Mouse (Mus musculus) spleen, adult 18-20 months (tissue): ENCODE data around the gene Prox2.

Experiments
- DNase-seq, 2 experiments: peaks; one replicate each; pipeline ENCODE4 v3.0.0; 2022; ENCODE audit warnings: mixed read lengths in 2 of 2

The Prox2 gene

DNA sequence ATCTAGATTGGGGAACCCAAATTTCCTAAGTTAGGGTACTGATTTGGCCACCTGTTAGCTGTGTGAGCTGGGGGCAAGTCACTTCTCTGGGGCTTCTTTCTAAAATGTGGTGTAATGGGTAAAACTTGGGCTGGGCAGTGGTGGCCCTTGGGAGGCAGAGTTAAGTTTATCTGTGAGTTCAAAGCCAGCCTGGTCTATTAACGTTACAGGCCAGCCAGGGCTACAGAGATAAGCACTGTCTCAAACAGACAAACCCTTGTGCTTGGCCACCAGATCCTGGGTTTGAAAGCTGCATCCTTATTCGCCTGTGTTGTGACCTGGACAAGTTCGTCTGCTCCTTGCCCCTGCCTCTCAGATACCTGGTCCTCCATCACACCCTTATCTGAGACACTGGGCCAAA is 19.4 kb downstream of the Prox2 start:
- no peak for DNase-seq

DNA sequence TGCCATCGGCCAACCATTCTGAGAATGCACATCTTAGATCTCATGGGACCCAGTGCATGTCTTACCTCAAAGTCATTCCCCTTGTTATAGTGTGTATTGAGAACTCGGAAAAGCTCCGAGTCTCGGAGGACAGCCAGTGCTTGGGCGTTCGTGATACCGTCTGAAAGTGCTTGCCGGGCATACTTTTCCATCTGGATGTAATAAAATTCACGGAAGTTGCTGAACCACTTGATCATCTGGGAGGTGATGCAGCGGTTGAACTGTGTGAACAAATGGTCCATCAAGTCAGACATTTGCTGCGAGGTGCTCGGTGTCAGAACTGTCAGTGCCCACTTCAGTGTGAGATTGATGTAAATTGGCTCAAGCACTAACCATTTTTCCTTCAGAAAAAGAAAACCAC is 22.7 kb downstream of the Prox2 start:
- DNase-seq = no peak

DNA sequence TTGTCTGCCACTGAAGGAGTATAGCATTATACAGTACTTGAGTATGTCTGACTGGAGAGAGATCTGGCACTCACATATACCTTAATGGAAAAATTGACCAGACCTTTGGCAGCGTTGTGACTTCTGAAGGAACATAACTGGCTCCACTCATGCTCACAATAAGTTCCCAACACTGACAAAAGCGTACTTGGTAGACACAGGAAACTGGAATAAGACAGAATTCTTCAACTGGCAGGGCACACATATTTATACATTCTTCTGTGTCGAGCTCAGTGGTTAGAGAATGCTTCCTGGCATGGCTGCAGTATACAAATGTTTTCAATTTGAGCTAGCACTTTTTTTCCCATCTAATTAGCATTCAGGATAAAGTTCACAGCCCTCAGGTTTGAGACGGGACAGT is 25.6 kb downstream of the Prox2 start:
- no peak for DNase-seq

DNA sequence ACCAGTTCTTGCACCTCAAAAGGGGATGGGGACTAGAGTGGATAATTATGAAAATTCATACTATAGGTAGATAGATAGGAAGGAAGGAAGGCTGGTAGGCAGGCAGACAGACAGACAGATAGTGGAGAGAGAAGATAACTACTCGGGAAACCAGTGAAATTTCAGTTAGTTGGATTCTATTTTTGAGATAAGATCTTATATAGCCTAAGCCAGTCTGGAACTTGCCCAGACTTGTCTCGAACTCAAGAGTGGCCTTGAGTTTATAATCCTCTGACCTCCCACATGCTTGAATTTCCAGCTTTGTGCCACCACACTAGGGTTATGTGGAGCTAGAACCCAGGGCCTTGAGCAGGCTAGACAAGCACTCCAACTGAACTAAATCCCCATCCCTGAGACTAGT is 26.3 kb downstream of the Prox2 start:
- DNase-seq = no peak

DNA sequence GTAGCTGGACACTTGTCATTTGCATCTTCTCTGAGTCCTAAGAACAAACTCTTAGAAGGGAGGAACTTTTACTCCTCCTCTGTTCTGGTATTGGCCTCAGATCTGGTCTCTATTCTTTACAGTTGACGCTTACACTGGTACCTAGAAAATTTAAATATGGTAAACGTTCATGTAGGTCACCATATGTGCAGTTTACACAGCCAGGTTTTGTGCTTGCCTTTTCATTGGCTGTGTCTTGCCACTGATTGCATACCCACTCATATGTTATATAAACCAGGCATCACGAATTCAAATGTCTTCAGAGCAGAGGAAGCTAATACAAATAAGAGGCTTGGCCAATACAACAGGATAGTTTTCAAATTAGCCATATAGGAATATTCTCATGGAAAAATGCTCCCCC is 33.5 kb downstream of the Prox2 start:
- DNase-seq = no peak

DNA sequence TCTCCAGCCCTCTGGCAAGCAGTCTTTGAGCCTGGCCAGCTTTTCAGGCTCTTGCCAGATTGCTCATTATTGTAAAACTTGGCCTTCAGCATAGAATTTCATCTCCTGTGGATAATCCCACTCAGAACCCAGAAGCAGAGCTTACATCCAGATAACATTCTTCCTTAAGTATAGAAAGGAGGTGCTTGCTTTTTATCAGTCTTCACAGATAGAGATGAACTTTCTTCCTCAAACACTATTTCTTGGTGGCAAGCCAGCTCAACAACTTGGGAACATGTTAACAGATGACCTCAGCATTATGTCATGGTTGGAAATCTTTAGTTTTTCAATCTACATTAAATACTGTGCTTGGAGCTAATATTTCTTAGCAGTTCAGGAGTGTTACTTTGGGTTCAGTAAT is 39.5 kb downstream of the Prox2 start:
- DNase-seq = no peak

DNA sequence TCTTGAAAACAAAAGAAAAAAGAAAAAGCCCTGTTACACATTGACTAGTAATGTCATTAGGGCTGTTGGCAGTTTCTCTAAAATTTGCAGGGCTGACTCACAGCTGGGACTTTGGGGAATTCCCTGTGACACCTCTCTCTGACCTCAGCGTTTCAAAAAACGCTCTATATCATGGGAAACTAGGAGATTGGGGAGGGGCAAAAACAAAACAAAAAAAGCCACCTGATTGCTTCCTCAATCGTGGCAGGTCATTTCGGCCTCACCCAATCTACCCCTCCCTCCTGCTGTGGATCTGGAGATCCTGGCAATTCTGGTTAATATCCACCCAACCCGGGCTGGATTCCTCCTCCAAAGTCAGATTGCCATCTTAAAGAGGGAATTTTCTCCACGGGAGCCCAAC is 59.3 kb downstream of the Prox2 start:
- DNase-seq = no peak
